Comparison of ENCODE assay signal across 7 mouse cellular contexts in genomic region chr11:70233016-70233415, GRCm38 (mm10). TPM values are rescaled to one million over a fixed set of nuclear protein-coding genes. Genes with fewer than 3 reads are reported as not detected.
DNase-seq lines count a peak whose midpoint lies in the region; ATAC-seq and TF ChIP-seq lines count a peak whose summit lies in the region.

No protein-coding gene starts in this region.

- TF ChIP-seq POLR2A in spleen, adult 2 months (IDR thresholded peaks at IDR 0.05; ENCODE audit: low read depth, low read length), result no peak

- H3K27me3 ChIP-seq in spleen, adult 2 months (ENCODE audit: control insufficient read depth, insufficient read depth, low read length), result no peaks in the 10 kb centered on the region
- peaks cover 25% of the 10 kb centered on the region for H3K27me3 ChIP-seq in forebrain, embryonic 14.5 days (replicated peaks; ENCODE audit: control insufficient read depth, insufficient read depth, low read length)
- H3K27me3 ChIP-seq in limb, embryonic 13.5 days, result peaks cover 30% of the 10 kb centered on the region

- TF ChIP-seq CTCF in spleen, adult 2 months (IDR thresholded peaks at IDR 0.05; ENCODE audit: extremely low read depth, insufficient read depth, insufficient read length, insufficient replicate concordance), result no peak

- H3K27ac ChIP-seq in spleen, adult 2 months (ENCODE audit: insufficient read depth, low read length), result peak overlapping the region; percentile 55; the same call in 1 of the 2 replicates
- no peak overlapping the region; the same call in 1 of the 2 replicates for H3K27ac ChIP-seq in forebrain, embryonic 14.5 days (ENCODE audit: low read depth, low read length)
- no peak overlapping the region; the same call in 1 of the 2 replicates for H3K27ac ChIP-seq in limb, embryonic 13.5 days

- DNase-seq in spleen, adult 2 months (ENCODE audit: low read depth in 1 of 2, low spot score in 2 of 2), result no peak
- DNase-seq in spleen, adult 12 weeks (ENCODE audit: low spot score), result no peak
- no peak for DNase-seq in forebrain, embryonic 14.5 days (ENCODE audit: low spot score)
- no peak for DNase-seq in adrenal gland, postnatal 14 days
- DNase-seq in left cerebral cortex, postnatal 25 days (ENCODE audit: low spot score in 2 of 2), result no peak

- 88% methylated on average over 8 of the region's 8 CpGs for WGBS in spleen, adult 2 months
- 36% methylated on average over 8 of the region's 8 CpGs for WGBS in forebrain, embryonic 14.5 days
- WGBS in limb, embryonic 13.5 days, result 32% methylated on average over 8 of the region's 8 CpGs

- peaks cover 5% of the 10 kb centered on the region for H3K36me3 ChIP-seq in spleen, adult 2 months (ENCODE audit: control insufficient read depth, insufficient read depth, low read length)
- peaks cover 18% of the 10 kb centered on the region for H3K36me3 ChIP-seq in forebrain, embryonic 14.5 days (ENCODE audit: control insufficient read depth, insufficient read depth, low read length)
- peaks cover 17% of the 10 kb centered on the region for H3K36me3 ChIP-seq in limb, embryonic 13.5 days

- peak overlapping the region; percentile 54 for H3K4me2 ChIP-seq in forebrain, embryonic 14.5 days (ENCODE audit: low read length)
- H3K4me2 ChIP-seq in limb, embryonic 13.5 days (replicated peaks), result peak overlapping the region; percentile 64

- peaks cover 8% of the 10 kb centered on the region; the same call in 1 of the 2 replicates for H3K4me1 ChIP-seq in spleen, adult 2 months (ENCODE audit: control insufficient read depth, insufficient read depth, insufficient read length)
- H3K4me1 ChIP-seq in forebrain, embryonic 14.5 days (ENCODE audit: control insufficient read depth, insufficient read depth, low read length), result peaks cover 8% of the 10 kb centered on the region
- peaks cover 51% of the 10 kb centered on the region for H3K4me1 ChIP-seq in limb, embryonic 13.5 days

- intact Hi-C loops in left cerebral cortex, postnatal 25 days (cut with DNase I), result loop anchor here (10.0 kb wide), 1 partner anchor 412 kb away; the partner anchor contains the start of genes Rnf167 and Slc25a11

- H3K9me3 ChIP-seq in forebrain, embryonic 14.5 days (replicated peaks; ENCODE audit: control insufficient read depth, low read length), result no peaks in the 10 kb centered on the region
- H3K9me3 ChIP-seq in limb, embryonic 13.5 days, result no peaks in the 10 kb centered on the region

- peak overlapping the region; percentile 64 for H3K9ac ChIP-seq in forebrain, embryonic 14.5 days (ENCODE audit: low read length)
- H3K9ac ChIP-seq in limb, embryonic 13.5 days, result peak overlapping the region; percentile 74

- peak overlapping the region; percentile 2; the same call in 1 of the 2 replicates for H3K4me3 ChIP-seq in spleen, adult 2 months (ENCODE audit: extremely low read depth, insufficient read depth, insufficient read length)
- H3K4me3 ChIP-seq in forebrain, embryonic 14.5 days (ENCODE audit: low read depth, low read length), result peak overlapping the region; percentile 31
- H3K4me3 ChIP-seq in limb, embryonic 13.5 days, result peak overlapping the region; percentile 45

- ATAC-seq in forebrain, embryonic 14.5 days, result no peak
- ATAC-seq in limb, embryonic 13.5 days (ENCODE audit: low FRiP score, low read depth), result no peak
- ATAC-seq in erythroblast, adult 5-6 weeks (replicated peaks; ENCODE audit: low FRiP score, poor library complexity, severe bottlenecking), result no peak

RNA-seq across cellular contexts. Expression of gene Bcl6b, which starts 3.4 kb away (rescaled TPM):
- 3.7 and 5.6 TPM in 2 replicates for polyA plus RNA-seq in spleen, adult 2 months (2012; rRNA removed)
- polyA plus RNA-seq in forebrain, embryonic 14.5 days (2014; fragmentation: Nextera tagmentation; extraction: Ambion mirVana), result 4.5 and 6.3 TPM in 2 replicates
- 10.0 and 10.3 TPM in 2 replicates for polyA plus RNA-seq in limb, embryonic 13.5 days (2015; fragmentation: Nextera tagmentation; extraction: Ambion mirVana)
- 27.0 and 28.1 TPM in 2 replicates for total RNA-seq in adrenal gland, postnatal 14 days (2021)
- not detected in 2 replicates for total RNA-seq in erythroblast, adult 5-6 weeks (2015; ENCODE audit: low replicate concordance)
- 0.56 and 0.68 TPM in 2 replicates for total RNA-seq in erythroblast, adult 5-6 weeks (2017; ENCODE audit: low replicate concordance)
- total RNA-seq in left cerebral cortex, postnatal 25 days (2021), result 1 to 10 TPM; 1.7 to 2.2 TPM

RNA-seq across cellular contexts. Expression of gene 0610010K14Rik, which starts 4.7 kb away (rescaled TPM):
- 60.0 and 85.5 TPM in 2 replicates for polyA plus RNA-seq in spleen, adult 2 months (2012; rRNA removed)
- polyA plus RNA-seq in forebrain, embryonic 14.5 days (2014; fragmentation: Nextera tagmentation; extraction: Ambion mirVana), result 202 and 245 TPM in 2 replicates
- polyA plus RNA-seq in limb, embryonic 13.5 days (2015; fragmentation: Nextera tagmentation; extraction: Ambion mirVana), result 203 and 209 TPM in 2 replicates
- total RNA-seq in adrenal gland, postnatal 14 days (2021), result 55.7 and 62.4 TPM in 2 replicates
- 16.5 and 20.3 TPM in 2 replicates for total RNA-seq in erythroblast, adult 5-6 weeks (2015; ENCODE audit: low replicate concordance)
- 3.8 and 7.8 TPM in 2 replicates for total RNA-seq in erythroblast, adult 5-6 weeks (2017; ENCODE audit: low replicate concordance)
- 10 to 100 TPM; 45.9 to 47.1 TPM for total RNA-seq in left cerebral cortex, postnatal 25 days (2021)

RNA-seq across cellular contexts. Expression of gene Gm21988, which starts 6.6 kb away (rescaled TPM):
- 5.1 and 5.8 TPM in 2 replicates for polyA plus RNA-seq in spleen, adult 2 months (2012; rRNA removed)
- 11.1 and 11.9 TPM in 2 replicates for polyA plus RNA-seq in forebrain, embryonic 14.5 days (2014; fragmentation: Nextera tagmentation; extraction: Ambion mirVana)
- 11.6 and 12.1 TPM in 2 replicates for polyA plus RNA-seq in limb, embryonic 13.5 days (2015; fragmentation: Nextera tagmentation; extraction: Ambion mirVana)
- 3.6 and 5.4 TPM in 2 replicates for total RNA-seq in adrenal gland, postnatal 14 days (2021)
- 2.3 TPM in 1 of 2 replicates, not detected in the other for total RNA-seq in erythroblast, adult 5-6 weeks (2015; ENCODE audit: low replicate concordance)
- total RNA-seq in erythroblast, adult 5-6 weeks (2017; ENCODE audit: low replicate concordance), result not detected in 2 replicates
- 1 to 10 TPM; 5.2 to 6.0 TPM for total RNA-seq in left cerebral cortex, postnatal 25 days (2021)

RNA-seq across cellular contexts. Expression of gene Rnasek, which starts 6.6 kb away (rescaled TPM):
- 83.7 and 101 TPM in 2 replicates for polyA plus RNA-seq in spleen, adult 2 months (2012; rRNA removed)
- polyA plus RNA-seq in forebrain, embryonic 14.5 days (2014; fragmentation: Nextera tagmentation; extraction: Ambion mirVana), result 235 and 238 TPM in 2 replicates
- polyA plus RNA-seq in limb, embryonic 13.5 days (2015; fragmentation: Nextera tagmentation; extraction: Ambion mirVana), result 152 and 162 TPM in 2 replicates
- total RNA-seq in adrenal gland, postnatal 14 days (2021), result 215 and 239 TPM in 2 replicates
- total RNA-seq in erythroblast, adult 5-6 weeks (2015; ENCODE audit: low replicate concordance), result 76.9 and 79.4 TPM in 2 replicates
- 16.2 and 19.5 TPM in 2 replicates for total RNA-seq in erythroblast, adult 5-6 weeks (2017; ENCODE audit: low replicate concordance)
- total RNA-seq in left cerebral cortex, postnatal 25 days (2021), result 100 to 1,000 TPM; 261 to 273 TPM

RNA-seq across cellular contexts. Expression of gene Slc16a13, which starts 12.2 kb away (rescaled TPM):
- polyA plus RNA-seq in spleen, adult 2 months (2012; rRNA removed), result 5.3 and 5.6 TPM in 2 replicates
- polyA plus RNA-seq in forebrain, embryonic 14.5 days (2014; fragmentation: Nextera tagmentation; extraction: Ambion mirVana), result 9.2 and 12.9 TPM in 2 replicates
- polyA plus RNA-seq in limb, embryonic 13.5 days (2015; fragmentation: Nextera tagmentation; extraction: Ambion mirVana), result 10.9 and 11.5 TPM in 2 replicates
- total RNA-seq in adrenal gland, postnatal 14 days (2021), result 5.3 and 5.6 TPM in 2 replicates
- 2.5 and 8.1 TPM in 2 replicates for total RNA-seq in erythroblast, adult 5-6 weeks (2015; ENCODE audit: low replicate concordance)
- 5.1 and 8.2 TPM in 2 replicates for total RNA-seq in erythroblast, adult 5-6 weeks (2017; ENCODE audit: low replicate concordance)
- total RNA-seq in left cerebral cortex, postnatal 25 days (2021), result 1 to 10 TPM; 7.0 to 8.3 TPM
